Mouse (Mus musculus): Measurements from ENCODE around the gene Lilrb4a. TPM values are rescaled to one million over a fixed set of nuclear protein-coding genes. Genes with fewer than 3 reads are reported as not detected.
"Not testable (repeated sequence)": the region's sequence is repeated elsewhere in the genome, so short reads cannot be mapped to it uniquely, and the experiment has no call there.

The Lilrb4a gene
- 0.46 and 0.62 TPM in 2 replicates for polyA plus RNA-seq (2015; fragmentation: Nextera tagmentation; extraction: Ambion mirVana)

DNA sequence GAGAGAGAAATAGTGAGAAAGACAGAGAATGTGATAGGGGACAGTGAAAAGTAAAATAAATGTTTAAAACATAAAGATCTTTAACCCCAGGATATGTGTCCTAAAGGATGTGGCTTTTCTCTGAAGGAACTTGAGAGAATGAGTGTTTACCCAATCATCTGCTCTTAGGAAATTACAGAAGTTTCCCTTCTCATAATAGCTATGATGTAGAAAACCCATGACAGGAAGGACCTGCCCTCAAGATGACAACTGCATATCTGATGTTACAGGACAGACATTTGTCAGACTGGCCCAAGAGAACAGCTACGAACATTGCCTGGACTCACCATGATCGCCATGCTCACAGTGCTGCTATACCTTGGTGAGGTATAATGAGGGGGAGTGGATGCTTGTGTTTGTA lies at the start of gene Lilrb4a:
TSS of gene Lilrb4a (plus strand) at position 266 of the 400 bp plus-strand sequence.
- not testable (repeated sequence) for H3K27ac ChIP-seq; H3K4me1 ChIP-seq (replicated peaks); H3K27me3 ChIP-seq; H3K9ac ChIP-seq (replicated peaks); H3K4me2 ChIP-seq (replicated peaks); H3K36me3 ChIP-seq; H3K9me3 ChIP-seq; ATAC-seq; H3K4me3 ChIP-seq (replicated peaks)
- WGBS: no CpG with 5 or more reads among the region's 2 CpGs

DNA sequence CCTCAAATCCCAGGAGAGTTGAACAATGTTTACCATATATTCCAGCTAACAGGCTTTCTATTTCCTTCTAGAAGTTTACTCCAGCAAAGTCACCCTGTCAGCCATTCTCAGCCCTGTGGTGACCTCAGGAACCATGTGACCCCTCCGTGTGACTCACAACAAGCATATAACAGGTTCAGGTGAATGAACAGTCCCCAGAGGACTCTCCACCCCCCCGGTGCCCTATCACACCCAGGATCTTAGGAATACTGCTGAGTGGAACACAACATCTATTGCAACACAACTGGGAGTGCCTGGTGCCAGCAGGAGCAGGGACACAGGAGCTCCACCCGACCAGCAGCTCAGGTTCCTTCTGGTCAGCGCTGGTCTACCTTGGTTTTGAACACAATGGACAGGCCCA lies 39.1 kb upstream of the Lilrb4a start:
- H3K36me3 ChIP-seq: no peaks in the 10 kb centered on the region
- no peaks in the 10 kb centered on the region for H3K27me3 ChIP-seq
- H3K4me2 ChIP-seq (replicated peaks): no peak overlapping the region
- no peaks in the 10 kb centered on the region for H3K4me1 ChIP-seq (replicated peaks)
- no peak overlapping the region for H3K27ac ChIP-seq
- no peak for ATAC-seq
- no peak overlapping the region for H3K4me3 ChIP-seq (replicated peaks)
- no peak overlapping the region for H3K9ac ChIP-seq (replicated peaks)
- no peaks in the 10 kb centered on the region for H3K9me3 ChIP-seq
- 86% methylated on average over 4 of the region's 4 CpGs for WGBS

DNA sequence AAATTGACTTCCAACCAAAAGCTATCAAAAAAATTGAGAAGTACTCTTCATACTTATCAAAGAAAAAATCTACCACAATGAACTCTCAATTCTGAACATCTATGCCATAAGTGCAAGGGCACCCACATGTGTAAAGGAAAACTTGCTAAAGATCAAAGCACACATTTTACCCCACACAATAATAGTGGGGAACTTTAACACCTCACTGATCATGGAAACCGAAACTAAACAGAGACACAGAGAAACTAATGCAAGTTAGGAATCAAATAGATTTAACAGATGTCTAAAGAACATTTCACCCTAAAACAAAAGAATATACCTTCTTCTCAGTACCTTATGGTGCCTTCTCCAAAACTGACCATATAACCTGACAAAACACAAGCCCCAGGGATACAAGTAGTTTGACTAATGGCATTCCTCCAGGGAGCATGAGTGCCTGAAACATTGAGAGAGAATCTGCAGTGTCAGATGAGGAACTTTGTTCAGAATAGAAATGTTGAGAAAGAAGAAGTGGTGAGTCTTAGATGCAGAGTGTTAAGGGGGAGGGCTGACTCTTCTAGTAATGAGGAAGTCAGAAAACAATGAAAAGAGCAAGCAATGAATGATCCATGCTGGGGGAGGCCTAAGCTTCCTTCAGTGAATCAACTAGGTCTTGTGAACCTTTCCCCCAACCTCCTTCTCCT lies 37.0 kb upstream of the Lilrb4a start:
- 64% methylated on average over 1 of the region's 1 CpGs for WGBS

DNA sequence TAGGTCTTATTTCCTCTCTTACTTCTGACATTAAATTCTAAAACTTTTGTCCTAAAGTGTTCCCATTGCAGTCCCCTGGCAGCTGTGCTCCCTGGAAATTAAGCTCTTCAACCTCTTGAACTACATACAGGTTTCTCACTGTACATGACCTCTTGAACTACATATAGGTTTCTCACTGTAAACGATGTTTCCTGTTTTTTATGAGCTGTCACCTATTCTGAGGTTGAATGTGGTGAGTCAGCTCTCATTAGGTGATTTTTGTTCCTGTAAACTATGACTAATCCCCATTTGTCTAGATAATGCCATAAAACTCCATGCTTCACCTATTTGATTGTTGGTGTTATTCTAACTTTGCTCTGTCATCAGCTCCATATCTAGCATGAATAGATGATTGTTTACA lies 36.4 kb upstream of the Lilrb4a start:
- H3K4me3 ChIP-seq (replicated peaks): no peak overlapping the region
- H3K27me3 ChIP-seq: no peaks in the 10 kb centered on the region
- no peak overlapping the region for H3K4me2 ChIP-seq (replicated peaks)
- no peak overlapping the region for H3K9ac ChIP-seq (replicated peaks)
- ATAC-seq: no peak
- H3K9me3 ChIP-seq: no peaks in the 10 kb centered on the region
- no peaks in the 10 kb centered on the region for H3K4me1 ChIP-seq (replicated peaks)
- no peaks in the 10 kb centered on the region for H3K36me3 ChIP-seq
- H3K27ac ChIP-seq: no peak overlapping the region
- 79% methylated on average over 1 of the region's 1 CpGs for WGBS

More for the DNA sequence above, 37.0 kb upstream of the Lilrb4a start:
- Histone ChIP-seq H3K27ac (no peak overlapping the region), H3K36me3 (no peaks in the 10 kb centered on the region), H3K4me1 (replicated peaks) (no peaks in the 10 kb centered on the region), H3K9ac (replicated peaks) (no peak overlapping the region), H3K4me3 (replicated peaks) (no peak overlapping the region), H3K9me3 (no peaks in the 10 kb centered on the region), H3K27me3 (no peaks in the 10 kb centered on the region), H3K4me2 (replicated peaks) (no peak overlapping the region)
- no peak for ATAC-seq

DNA sequence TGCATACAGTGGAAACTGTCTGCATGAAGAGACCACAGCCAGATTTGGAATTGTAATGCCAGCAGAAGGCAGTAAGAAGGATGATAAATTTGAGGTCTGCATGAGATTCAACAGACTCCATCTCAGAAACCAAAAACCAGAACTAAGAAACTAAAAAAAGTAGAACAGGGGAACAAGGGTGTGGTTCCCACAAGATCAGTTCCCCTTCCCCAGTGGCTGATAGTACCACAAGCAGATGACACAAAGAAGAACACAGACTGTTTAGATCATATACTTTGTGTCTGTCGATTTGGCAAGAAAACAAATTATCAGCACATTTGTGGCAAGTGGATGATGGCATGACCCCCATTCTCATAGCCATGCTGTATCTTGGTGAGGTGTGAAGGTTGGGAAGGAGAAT lies 35.0 kb upstream of the Lilrb4a start:
- no peak overlapping the region for H3K4me2 ChIP-seq (replicated peaks)
- H3K4me3 ChIP-seq (replicated peaks): no peak overlapping the region
- ATAC-seq: no peak
- 91% methylated on average over 1 of the region's 1 CpGs for WGBS
- H3K27ac ChIP-seq: no peak overlapping the region
- no peaks in the 10 kb centered on the region for H3K9me3 ChIP-seq
- H3K4me1 ChIP-seq (replicated peaks): no peaks in the 10 kb centered on the region
- no peak overlapping the region for H3K9ac ChIP-seq (replicated peaks)
- no peaks in the 10 kb centered on the region for H3K36me3 ChIP-seq
- H3K27me3 ChIP-seq: no peaks in the 10 kb centered on the region

DNA sequence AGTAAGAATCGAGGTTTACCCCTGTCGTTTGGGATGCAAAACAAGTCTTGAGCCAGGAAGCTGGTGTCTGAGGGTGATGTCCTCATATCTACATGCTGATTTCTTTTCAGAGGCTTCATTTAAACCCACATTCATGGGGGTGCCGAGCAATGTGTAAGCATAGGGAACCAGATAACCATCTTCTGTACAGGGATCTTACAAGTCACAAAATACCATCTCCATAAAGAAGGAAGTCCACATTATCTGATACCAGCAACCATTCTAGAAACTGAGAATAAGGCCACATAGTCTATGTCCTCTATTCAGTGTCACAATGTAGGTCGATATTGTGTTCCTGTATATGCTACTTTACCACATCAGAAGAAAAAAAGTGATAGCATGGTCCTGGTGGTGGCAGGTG lies 34.4 kb upstream of the Lilrb4a start:
- H3K4me1 ChIP-seq (replicated peaks): no peaks in the 10 kb centered on the region
- no peak overlapping the region for H3K9ac ChIP-seq (replicated peaks)
- no peak overlapping the region for H3K4me2 ChIP-seq (replicated peaks)
- H3K27me3 ChIP-seq: no peaks in the 10 kb centered on the region
- no peaks in the 10 kb centered on the region for H3K9me3 ChIP-seq
- WGBS: 78% methylated on average over 4 of the region's 4 CpGs
- no peaks in the 10 kb centered on the region for H3K36me3 ChIP-seq
- H3K27ac ChIP-seq: no peak overlapping the region
- ATAC-seq: no peak
- no peak overlapping the region for H3K4me3 ChIP-seq (replicated peaks)

DNA sequence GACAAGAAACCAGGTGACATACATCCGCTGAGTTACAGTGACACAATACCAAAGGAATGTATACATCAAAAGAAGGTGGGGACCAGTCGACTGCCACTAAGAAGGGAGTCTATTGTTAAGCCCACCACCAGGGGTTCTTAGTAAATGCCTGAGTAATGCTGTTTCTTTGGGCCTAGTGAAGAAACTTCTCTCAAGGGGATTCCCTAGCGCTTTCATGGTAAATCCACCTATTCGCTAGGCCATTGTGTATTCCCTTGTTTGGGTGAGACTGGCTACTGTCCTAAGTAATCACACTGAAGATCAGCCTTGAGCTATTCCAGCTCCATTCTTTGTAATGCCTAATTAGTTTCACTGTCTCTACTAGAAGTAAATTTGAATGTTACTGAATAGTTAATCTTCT lies 27.0 kb upstream of the Lilrb4a start:
- not testable (repeated sequence) for H3K4me3 ChIP-seq (replicated peaks); H3K4me1 ChIP-seq (replicated peaks); H3K9ac ChIP-seq (replicated peaks); H3K27me3 ChIP-seq; ATAC-seq; H3K36me3 ChIP-seq; H3K9me3 ChIP-seq; H3K4me2 ChIP-seq (replicated peaks); H3K27ac ChIP-seq
- 13% methylated on average over 4 of the region's 4 CpGs for WGBS

DNA sequence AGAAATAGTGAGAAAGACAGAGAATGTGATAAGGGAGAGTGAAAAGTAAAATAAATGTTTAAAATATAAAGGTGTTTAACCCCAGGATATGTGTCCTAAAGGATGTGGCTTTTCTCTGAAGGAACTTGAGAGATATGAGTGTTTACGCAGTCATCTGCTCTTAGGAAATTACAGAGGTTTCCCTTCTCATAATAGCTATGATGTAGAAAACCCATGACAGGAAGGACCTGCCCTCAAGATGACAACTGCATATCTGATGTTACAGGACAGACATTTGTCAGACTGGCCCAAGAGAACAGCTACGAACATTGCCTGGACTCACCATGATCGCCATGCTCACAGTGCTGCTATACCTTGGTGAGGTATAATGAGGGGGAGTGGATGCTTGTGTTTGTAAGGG lies 10.4 kb upstream of the Lilrb4a start, which contains the start of the genes Gm49339 and Lilr4b:
TSS of gene Gm49339 (plus strand) at position 216 of the 400 bp plus-strand sequence.
TSS of gene Lilr4b (plus strand) at position 236 of the 400 bp plus-strand sequence.
- not testable (repeated sequence) for H3K4me2 ChIP-seq (replicated peaks); H3K27me3 ChIP-seq; H3K27ac ChIP-seq; H3K9me3 ChIP-seq; ATAC-seq; H3K36me3 ChIP-seq; H3K4me3 ChIP-seq (replicated peaks); H3K9ac ChIP-seq (replicated peaks); H3K4me1 ChIP-seq (replicated peaks)
- 94% methylated on average over 1 of the region's 3 CpGs for WGBS

DNA sequence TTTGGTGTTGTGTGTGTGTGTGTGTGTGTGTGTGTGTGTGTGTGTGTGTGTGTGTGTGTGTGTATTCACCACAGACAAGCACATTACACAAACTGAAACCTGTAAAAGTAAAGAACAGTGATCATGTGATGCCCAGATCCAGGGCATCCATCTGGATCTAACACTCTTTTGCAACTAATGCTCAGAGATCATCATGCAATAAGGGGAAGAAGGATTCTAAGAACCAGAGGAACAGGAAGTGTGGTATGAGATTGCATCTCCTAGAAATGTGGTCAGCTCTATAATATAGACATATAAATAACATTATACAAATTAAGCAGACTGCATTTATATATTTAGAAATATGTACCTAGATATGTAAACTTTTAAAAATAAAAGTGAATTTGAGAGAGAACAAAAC lies 29.3 kb downstream of the Lilrb4a start:
- H3K36me3 ChIP-seq: no peaks in the 10 kb centered on the region
- H3K4me2 ChIP-seq (replicated peaks): no peak overlapping the region
- H3K9ac ChIP-seq (replicated peaks): no peak overlapping the region
- H3K4me3 ChIP-seq (replicated peaks): no peak overlapping the region
- no peaks in the 10 kb centered on the region for H3K4me1 ChIP-seq (replicated peaks)
- H3K9me3 ChIP-seq: no peaks in the 10 kb centered on the region
- no peak overlapping the region for H3K27ac ChIP-seq
- no peak for ATAC-seq
- H3K27me3 ChIP-seq: no peaks in the 10 kb centered on the region

DNA sequence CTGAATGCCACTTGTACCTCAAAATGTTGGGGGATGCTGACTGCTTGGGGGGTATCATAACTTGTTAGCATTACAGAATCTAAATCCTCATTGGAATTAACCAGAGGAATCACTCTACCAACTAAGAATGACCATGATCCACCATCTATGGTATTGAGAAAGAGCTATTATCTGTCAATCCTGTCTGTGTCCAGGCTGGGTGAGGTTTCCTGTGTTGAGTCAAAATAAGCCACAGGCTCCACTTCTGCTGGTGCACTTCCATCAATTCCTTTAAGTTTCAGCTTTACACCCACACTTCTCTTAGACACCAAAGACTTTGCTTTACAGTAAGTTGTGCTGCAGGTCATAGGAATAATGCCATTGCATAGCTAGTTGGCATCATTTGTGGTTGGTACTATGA lies 30.7 kb downstream of the Lilrb4a start:
- Histone ChIP-seq H3K36me3 (no peaks in the 10 kb centered on the region), H3K4me1 (replicated peaks) (no peaks in the 10 kb centered on the region), H3K9me3 (no peaks in the 10 kb centered on the region), H3K4me3 (replicated peaks) (no peak overlapping the region), H3K9ac (replicated peaks) (no peak overlapping the region), H3K4me2 (replicated peaks) (no peak overlapping the region), H3K27ac (no peak overlapping the region), H3K27me3 (no peaks in the 10 kb centered on the region)
- ATAC-seq: no peak

DNA sequence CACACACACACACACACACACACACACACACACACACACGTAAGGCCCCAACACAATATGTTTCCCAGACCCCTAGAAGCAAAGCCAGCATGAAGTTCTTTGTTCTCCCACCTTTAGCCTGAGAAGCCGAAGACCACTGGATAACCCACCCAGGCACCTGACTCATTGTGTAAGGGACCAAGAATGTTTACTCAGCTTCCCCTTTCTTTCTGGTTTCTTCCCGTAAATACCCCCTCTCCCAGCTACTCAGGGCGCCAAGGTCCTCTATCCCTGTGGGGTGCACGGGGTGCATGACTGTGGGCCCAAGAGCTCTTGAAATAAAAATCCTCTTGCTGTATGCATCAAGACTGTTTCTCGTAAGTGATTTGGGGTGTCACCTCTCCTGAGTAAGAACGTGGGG lies 35.3 kb downstream of the Lilrb4a start:
- Histone ChIP-seq H3K4me2 (replicated peaks) (no peak overlapping the region), H3K36me3 (no peaks in the 10 kb centered on the region), H3K4me1 (replicated peaks) (no peaks in the 10 kb centered on the region), H3K27me3 (no peaks in the 10 kb centered on the region), H3K27ac (no peak overlapping the region), H3K4me3 (replicated peaks) (no peak overlapping the region), H3K9me3 (no peaks in the 10 kb centered on the region), H3K9ac (replicated peaks) (no peak overlapping the region)
- ATAC-seq: no peak
- WGBS: 65% methylated on average over 7 of the region's 7 CpGs

DNA sequence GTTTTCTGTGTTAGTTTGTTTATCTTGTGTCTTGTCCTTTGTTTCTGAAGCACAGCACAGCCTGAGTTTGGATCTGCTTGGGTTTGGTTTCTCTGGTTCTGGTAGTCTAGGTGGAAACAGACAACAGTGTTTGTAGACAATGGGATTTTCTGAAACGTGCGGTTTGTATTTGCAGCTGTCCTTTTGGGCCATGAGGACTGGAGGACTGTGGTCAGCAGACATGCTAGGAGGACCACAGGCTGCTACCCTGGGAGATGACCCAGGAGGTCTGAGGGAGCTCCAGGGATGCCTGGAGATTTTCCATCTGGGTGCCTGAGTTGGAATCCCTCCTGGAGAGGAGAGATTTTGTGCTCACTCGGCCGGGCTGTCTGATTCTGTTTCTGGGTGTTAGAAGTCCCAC lies 35.9 kb downstream of the Lilrb4a start:
- Histone ChIP-seq H3K9ac (replicated peaks) (no peak overlapping the region), H3K27me3 (no peaks in the 10 kb centered on the region), H3K4me2 (replicated peaks) (no peak overlapping the region), H3K27ac (no peak overlapping the region), H3K4me1 (replicated peaks) (no peaks in the 10 kb centered on the region), H3K9me3 (no peaks in the 10 kb centered on the region), H3K4me3 (replicated peaks) (no peak overlapping the region), H3K36me3 (no peaks in the 10 kb centered on the region)
- WGBS: 76% methylated on average over 4 of the region's 4 CpGs
- ATAC-seq: no peak

DNA sequence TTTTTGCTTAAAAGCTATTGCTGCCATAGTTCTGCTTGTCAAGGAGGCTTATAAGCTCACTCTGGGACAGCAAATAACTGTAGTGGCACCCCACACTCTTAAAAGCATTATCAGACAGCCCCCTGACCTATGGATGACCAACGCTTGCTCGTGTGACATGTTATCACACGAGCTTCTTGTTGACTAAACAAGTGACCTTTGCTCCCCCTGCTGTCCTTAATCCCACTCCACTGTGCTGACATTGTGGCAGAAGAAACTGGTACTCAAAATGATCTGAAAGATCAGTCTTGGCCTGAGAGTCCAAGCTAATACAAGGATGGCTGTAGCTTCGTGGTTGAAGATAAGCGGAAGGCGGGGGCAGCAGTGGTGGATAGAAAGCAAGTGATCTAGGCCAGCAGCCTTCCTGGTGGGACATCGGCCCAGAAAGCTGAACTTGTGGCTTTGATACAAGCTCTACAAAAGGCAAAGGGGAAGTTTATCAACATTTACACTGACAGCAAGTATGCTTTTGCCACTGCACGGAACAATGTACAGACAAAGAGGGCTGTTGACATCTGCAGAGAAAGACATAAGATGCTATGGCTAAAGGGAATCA lies 38.2 kb downstream of the Lilrb4a start:
- WGBS: 67% methylated on average over 8 of the region's 8 CpGs
- no peak for ATAC-seq
- no peak overlapping the region for H3K27ac ChIP-seq

More for the DNA sequence above, 38.2 kb downstream of the Lilrb4a start:
- Histone ChIP-seq H3K4me2 (replicated peaks) (no peak overlapping the region), H3K4me3 (replicated peaks) (no peak overlapping the region), H3K4me1 (replicated peaks) (no peaks in the 10 kb centered on the region), H3K9ac (replicated peaks) (no peak overlapping the region), H3K9me3 (no peaks in the 10 kb centered on the region), H3K27me3 (no peaks in the 10 kb centered on the region), H3K36me3 (no peaks in the 10 kb centered on the region)

All from midbrain, embryonic 13.5 days (tissue).